Mouse (Mus musculus) liver, postnatal 0 days (tissue): Measurements from ENCODE around the gene Slc26a10.

Source experiments
- CTCF ChIP-seq: sonication (generic); IDR thresholded peaks from 2 replicates; pipeline ENCODE4 v1.5.1; 2016; ENCODE audit warnings: antibody characterized with exemption, low read depth
- EP300 ChIP-seq: IDR thresholded peaks from 2 replicates; pipeline ENCODE4 v1.6.1; 2016; ENCODE audit warnings: antibody characterized with exemption, low read depth, mild to moderate bottlenecking

DNA sequence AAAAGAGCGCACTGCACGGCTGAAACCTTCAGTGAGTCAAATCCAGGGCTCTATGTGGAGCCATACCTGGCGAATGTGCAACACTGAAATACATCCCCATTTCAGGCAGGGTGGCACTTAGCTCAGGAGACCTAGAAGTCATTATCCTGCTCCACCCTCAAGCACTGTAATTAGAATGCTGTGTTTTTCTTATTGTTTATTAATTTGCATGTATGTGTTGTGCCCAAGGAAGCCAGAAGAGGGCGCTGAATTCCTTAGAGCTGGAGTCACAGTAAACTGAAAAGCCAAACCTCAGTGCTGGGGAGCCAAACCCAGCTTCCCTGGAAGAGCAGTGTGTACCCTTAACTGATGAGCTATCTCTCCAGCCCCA, 57.0 kb downstream of the Slc26a10 start:
- TF ChIP-seq EP300 (no peak), CTCF (peak; percentile 86)
